Mouse (Mus musculus) myocyte (in vitro differentiated cells): ENCODE measurements around the gene Tmc8.

Source experiments
- MYOG ChIP-seq, 3 experiments: IDR thresholded peaks; one replicate each; pipeline ENCODE4 v1.6.1; 2011; ENCODE audit warnings: control low read depth in 2 of 3, low read depth in 2 of 3, mild to moderate bottlenecking in 2 of 3; ENCODE audit not compliant: insufficient read length in 2 of 3, control insufficient read depth in 1 of 3, insufficient read depth in 1 of 3
- POLR2A ChIP-seq: IDR thresholded peaks from one replicate; pipeline ENCODE4 v1.6.1; 2011; ENCODE audit warnings: low read depth, mild to moderate bottlenecking, control low read depth, moderate library complexity; ENCODE audit not compliant: insufficient read length

GRCm38 (mm10) chr11:117830401-117830800, 48.5 kb downstream of the Tmc8 start:
- TF ChIP-seq POLR2A (no peak), MYOG (IDR thresholded peaks at IDR 0.05; ENCODE audit: control insufficient read depth in 1 of 3, insufficient read depth in 1 of 3, insufficient read length in 2 of 3, low read depth in 2 of 3) (no peak)
